Mouse (Mus musculus) lung, adult 2 months (tissue): ENCODE results near the gene Lama5. TPM values are rescaled to one million over a fixed set of nuclear protein-coding genes. Genes with fewer than 3 reads are reported as not detected.

ENCODE experiments used
- DNase-seq: peaks from one replicate; pipeline ENCODE4 v3.0.0; 2022
- H3K4me1 ChIP-seq: fragments of 200-500 bp; 2 replicates; pipeline ENCODE4 v1.6.1; 2011; ENCODE audit warnings: low read length; ENCODE audit not compliant: control insufficient read depth, insufficient read depth
- H3K4me3 ChIP-seq: fragments of 200-500 bp; replicated peaks from 2 replicates; pipeline ENCODE3; 2011; ENCODE audit warnings: low read depth, mild to moderate bottlenecking, control low read depth, low read length; ENCODE audit errors: extremely low read depth
- CTCF ChIP-seq: fragments of 200-500 bp; IDR thresholded peaks from 2 replicates; pipeline ENCODE4 v1.5.1; 2011; ENCODE audit warnings: mild to moderate bottlenecking, low read length, control low read depth; ENCODE audit not compliant: insufficient read depth
- POLR2A ChIP-seq: fragments of 200-500 bp; IDR thresholded peaks from 2 replicates; pipeline ENCODE4 v1.6.1; 2011; ENCODE audit warnings: low read depth, mild to moderate bottlenecking, control low read depth, low read length, borderline replicate concordance; ENCODE audit errors: extremely low read depth
- WGBS: fragments of 180-500 bp; shearing (Covaris S2); methylation state at CpG from one replicate; pipeline ENCODE4 v1.1.7; 2018; 5-methylcytosine and 5-hydroxymethylcytosine counted together
- polyA plus RNA-seq: library from polyadenylated mRNA; depleted of rRNA; stranded (reverse); fragments of >200 nt; gene quantifications from 2 replicates; pipeline ENCODE4 v1.2.3, GENCODE M21; 2012

Gene Lama5
- polyA plus RNA-seq, 1 experiment, result 148 TPM

DNA sequence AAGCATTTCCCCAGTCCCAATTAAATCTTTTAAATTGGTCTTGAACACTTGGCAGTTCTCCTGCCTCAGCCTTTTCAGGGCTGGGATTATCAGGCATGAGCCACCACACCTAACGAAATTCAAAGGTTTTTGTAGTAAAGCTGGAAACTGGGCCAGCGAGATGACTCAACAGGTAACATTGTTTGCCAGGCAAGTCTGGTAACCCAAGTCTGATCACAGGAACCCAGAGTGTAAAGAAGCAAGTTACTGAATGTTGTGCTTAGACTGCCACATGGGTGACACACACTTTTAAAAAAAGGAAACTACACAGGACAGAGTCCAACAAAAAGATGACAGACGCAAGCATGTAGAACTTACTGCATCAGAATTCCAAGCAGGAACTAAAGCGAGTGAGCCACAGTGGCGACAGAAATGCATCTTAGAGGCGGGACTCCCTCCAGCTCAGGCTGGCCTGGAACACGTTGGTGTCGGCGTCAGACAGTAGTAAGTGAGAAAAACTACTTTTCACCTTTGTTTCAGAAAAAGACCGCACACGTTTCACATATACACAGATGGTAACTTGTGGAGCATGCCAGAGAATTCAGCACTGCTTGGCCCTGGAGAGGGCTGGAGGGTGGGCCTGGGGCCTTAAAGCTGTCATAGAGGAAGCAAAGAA, 55.4 kb downstream of the Lama5 start:
- no peak for DNase-seq
- TF ChIP-seq CTCF (no peak), POLR2A (no peak)
- 81% methylated on average over 11 of the region's 11 CpGs for WGBS
- Histone ChIP-seq H3K4me1 (peaks cover 21% of the 10 kb centered on the region), H3K4me3 (no peak overlapping the region)

DNA sequence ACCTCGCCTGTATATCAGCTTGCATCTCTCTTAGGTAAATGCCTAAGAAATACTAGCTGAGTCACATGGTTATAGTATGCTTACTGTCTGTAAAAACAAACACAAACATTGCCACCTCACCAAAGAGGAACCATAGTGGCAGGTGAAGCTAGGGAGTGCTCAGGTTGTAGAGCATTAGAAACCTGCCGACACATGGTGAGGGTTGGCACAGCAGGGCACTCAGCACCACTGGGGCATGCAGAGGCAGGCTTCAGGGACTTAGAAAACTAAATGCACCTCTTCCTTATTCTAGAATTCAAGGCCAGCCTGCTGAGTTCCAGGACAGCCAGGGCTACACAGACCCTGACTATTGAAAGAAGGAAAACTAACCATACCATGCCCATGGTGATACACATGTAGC, 58.8 kb downstream of the Lama5 start:
- DNase-seq, result no peak
- 79% methylated on average over 2 of the region's 2 CpGs for WGBS

DNA sequence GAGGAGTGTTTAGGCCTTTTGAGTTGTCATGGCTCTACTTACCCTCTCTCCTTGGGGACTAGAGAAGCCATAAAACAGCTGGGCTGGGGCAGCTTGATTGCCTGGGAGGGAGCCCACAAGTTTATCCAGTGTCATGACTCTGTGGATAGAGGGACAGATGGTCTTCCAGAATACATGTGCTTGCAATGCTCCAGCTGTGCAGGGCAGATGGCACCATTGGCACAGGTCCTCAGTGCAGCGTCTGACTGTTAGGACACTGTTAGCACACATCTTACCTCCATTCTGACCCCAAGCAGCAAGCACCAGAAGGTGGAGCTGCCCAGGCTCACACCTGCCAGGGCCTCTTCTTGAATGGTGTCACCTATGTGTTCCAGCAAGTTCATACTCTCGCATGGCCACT, 59.8 kb downstream of the Lama5 start:
- 93% methylated on average over 2 of the region's 2 CpGs for WGBS
- TF ChIP-seq CTCF, result no peak
- TF ChIP-seq POLR2A, result no peak
- no peak overlapping the region for H3K4me3 ChIP-seq
- no peak for DNase-seq
- peaks cover under 1% of the 10 kb centered on the region; the same call in 1 of the 2 replicates for H3K4me1 ChIP-seq

More for the DNA sequence above, 58.8 kb downstream of the Lama5 start:
- Histone ChIP-seq H3K4me3 (no peak overlapping the region), H3K4me1 (peaks cover 4% of the 10 kb centered on the region; the same call in 1 of the 2 replicates)
- TF ChIP-seq CTCF (no peak), POLR2A (no peak)

DNA sequence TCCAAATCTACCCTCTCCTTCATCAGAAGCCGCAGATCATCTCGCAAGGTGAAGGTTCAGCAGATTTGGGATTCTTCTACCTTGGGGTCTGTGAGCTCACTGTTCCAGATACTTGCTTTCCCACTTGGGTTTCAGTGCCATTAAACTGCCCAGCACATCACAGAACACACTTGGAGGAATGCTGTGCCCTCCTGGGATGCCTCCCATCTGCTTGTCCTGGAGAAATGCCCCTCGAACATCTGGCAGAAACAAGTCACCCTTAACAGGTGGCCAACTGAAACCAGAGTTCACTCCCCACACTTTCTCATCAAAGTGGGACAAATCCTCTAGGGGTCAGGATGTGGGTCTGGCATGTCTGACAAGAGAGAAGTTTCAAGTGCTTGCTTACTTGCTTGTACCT, 67.0 kb downstream of the Lama5 start:
- no peaks in the 10 kb centered on the region for H3K4me1 ChIP-seq
- H3K4me3 ChIP-seq, result no peak overlapping the region
- TF ChIP-seq CTCF (no peak), POLR2A (no peak)
- 92% methylated on average over 3 of the region's 3 CpGs for WGBS
- no peak for DNase-seq

DNA sequence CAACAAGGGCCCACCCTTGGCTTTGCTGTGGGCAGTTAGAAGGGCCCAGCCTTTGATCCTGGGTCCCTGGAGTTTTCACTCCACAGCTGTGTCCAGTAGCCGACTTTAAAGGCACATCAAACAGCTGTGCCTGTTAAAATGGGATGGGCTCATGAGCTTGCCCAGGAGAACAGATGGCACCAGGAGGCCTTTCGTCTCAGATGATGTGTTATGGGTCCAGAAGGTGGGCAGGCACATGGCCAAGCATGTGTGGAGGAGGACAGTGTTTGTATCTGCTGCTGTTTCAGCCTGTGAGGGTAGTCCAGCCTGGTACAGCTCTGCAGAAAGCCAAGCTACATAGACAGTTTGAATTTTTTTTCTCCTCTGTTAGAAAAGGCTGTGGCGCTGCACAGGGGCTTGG, 70.9 kb downstream of the Lama5 start:
- WGBS, result 79% methylated on average over 3 of the region's 3 CpGs
- TF ChIP-seq POLR2A (no peak), CTCF (no peak)
- DNase-seq, result no peak

DNA sequence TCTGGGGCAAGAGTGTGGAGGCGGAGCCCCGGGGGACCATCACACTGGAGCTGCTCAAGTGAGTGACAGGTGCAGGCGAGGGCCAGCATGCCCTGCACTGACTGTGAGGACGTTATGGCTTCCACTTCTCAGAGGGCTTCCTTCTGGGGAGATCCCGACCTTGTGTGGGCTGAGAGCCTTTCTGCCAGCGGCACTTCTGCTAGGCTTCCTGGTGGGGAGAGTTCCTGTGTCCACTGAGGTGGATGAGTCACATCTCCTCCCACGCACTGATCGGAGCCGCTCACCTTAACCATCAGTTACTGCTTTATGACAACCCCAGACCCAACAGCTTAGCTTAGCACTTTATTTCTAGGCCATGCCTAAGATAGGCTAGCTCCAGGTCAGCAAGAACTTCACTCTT, 77.1 kb downstream of the Lama5 start:
- TF ChIP-seq CTCF (no peak), POLR2A (no peak)
- WGBS, result 81% methylated on average over 9 of the region's 9 CpGs

More for the DNA sequence above, 70.9 kb downstream of the Lama5 start:
- Histone ChIP-seq H3K4me3 (no peak overlapping the region), H3K4me1 (no peaks in the 10 kb centered on the region)

DNA sequence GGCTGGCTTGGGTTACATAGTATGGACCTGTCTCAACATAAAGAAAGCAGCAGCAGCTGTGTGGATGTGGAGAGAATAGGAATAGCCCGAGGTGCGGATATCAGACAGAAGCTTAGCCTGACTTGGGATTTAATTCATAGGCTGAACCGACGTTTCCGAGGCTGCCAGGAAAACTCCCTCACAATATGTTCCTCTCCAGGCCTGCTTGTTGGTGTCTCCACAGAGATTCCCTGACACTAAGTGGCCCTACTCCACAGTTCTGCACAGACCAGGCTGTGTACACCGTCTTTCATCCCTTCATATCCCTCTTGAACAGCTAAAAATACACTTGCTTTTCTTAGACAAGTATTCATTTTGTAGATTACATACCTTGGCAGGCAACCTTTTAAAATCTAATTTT, 78.3 kb downstream of the Lama5 start:
- no peak for DNase-seq
- WGBS, result 86% methylated on average over 6 of the region's 6 CpGs
- H3K4me1 ChIP-seq, result no peaks in the 10 kb centered on the region
- H3K4me3 ChIP-seq, result no peak overlapping the region
- no peak for TF ChIP-seq POLR2A
- TF ChIP-seq CTCF, result no peak

More for the DNA sequence above, 77.1 kb downstream of the Lama5 start:
- Histone ChIP-seq H3K4me3 (no peak overlapping the region), H3K4me1 (no peaks in the 10 kb centered on the region)
- DNase-seq, result no peak

DNA sequence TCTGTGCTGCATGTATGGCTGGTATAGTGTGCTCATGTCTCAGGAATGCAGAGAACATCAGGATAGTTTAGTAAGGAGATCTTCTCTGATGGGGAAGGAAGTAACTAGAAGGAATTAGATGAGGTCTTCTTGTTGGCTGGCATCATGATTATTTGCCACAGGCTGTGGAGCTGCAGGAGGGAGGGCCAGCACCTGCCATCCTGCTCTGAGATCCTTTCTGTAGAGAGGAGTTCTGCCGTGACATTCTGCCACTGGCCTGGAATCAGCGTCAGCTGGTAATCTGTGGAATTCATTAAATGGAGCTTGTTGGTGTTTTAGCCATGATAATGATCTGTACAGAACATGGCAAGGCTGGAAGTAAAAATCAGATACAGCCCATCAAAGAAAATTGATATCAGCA, 79.6 kb downstream of the Lama5 start:
- no peak for TF ChIP-seq POLR2A
- TF ChIP-seq CTCF, result no peak
- WGBS, result 87% methylated on average over 2 of the region's 2 CpGs
- H3K4me3 ChIP-seq, result no peak overlapping the region
- no peak for DNase-seq
- H3K4me1 ChIP-seq, result no peaks in the 10 kb centered on the region

DNA sequence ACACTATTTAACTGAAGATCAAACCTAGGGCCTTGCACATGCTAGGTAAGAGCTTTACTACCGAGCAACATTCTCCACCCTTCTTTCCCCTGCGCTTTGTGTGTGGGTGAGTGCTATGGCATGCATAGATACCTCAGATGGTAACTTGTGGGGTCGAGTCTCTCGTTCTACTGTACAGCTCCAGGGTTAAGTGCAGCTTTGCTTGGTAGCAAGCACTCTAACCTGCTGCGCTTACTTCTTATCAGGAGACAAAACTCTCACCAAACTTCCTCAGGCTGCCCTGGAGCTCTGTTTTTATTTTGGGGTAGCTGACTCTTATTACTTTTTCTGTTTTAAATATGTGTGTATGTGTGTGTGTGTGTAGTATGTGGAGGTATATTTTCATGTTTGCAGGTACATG, 90.2 kb downstream of the Lama5 start:
- no peak for DNase-seq
- peaks cover 2% of the 10 kb centered on the region; the same call in 1 of the 2 replicates for H3K4me1 ChIP-seq
- WGBS, result 71% methylated on average over 5 of the region's 5 CpGs
- TF ChIP-seq POLR2A (no peak), CTCF (no peak)
- no peak overlapping the region for H3K4me3 ChIP-seq

DNA sequence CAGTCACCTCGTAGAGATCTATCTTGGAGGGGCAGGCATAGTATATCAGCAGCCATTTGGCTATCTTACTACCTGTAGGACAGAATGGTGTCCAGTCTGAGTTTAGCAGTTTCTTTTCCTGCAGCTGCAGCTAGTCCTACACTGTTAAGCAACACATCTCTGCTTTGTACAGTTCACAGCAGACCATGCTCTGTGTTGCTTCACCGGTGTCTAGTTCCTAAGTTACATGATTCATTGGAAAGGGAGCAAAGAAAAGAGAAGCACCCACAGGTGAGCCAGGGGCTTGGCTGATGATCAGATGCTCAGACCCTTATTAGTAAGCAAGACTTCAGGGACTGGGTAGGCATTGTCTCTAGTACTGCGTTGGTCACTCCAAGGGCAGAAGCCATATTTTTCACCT, 91.7 kb downstream of the Lama5 start:
- no peak for DNase-seq
- Histone ChIP-seq H3K4me3 (no peak overlapping the region), H3K4me1 (peaks cover 2% of the 10 kb centered on the region; the same call in 1 of the 2 replicates)
- 80% methylated on average over 3 of the region's 3 CpGs for WGBS
- TF ChIP-seq CTCF, result no peak
- TF ChIP-seq POLR2A, result no peak

DNA sequence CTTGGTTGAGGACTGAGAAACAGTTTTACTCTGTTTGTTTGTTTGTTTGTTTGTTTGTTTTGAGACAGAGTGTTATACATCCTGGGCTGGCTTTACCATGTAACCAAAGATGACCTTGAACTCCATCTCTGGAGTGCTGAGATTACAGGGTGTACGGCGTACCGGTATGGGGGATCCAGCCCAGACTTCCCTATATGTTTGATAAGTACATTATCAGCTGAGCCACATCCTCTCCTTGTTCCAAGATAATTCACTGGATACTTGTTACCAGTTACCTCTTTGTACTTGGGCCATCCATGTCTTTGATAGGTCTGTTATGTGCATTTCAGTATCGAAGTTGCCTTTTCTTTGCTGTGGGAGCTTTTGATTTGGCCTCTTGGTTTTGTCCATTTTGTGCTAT, 92.4 kb downstream of the Lama5 start:
- no peak for DNase-seq
- no peak overlapping the region for H3K4me3 ChIP-seq
- H3K4me1 ChIP-seq, result peaks cover 2% of the 10 kb centered on the region; the same call in 1 of the 2 replicates
- 95% methylated on average over 4 of the region's 4 CpGs for WGBS
- TF ChIP-seq CTCF, result no peak
- no peak for TF ChIP-seq POLR2A
